Mouse (Mus musculus): ENCODE results near the gene Dhrs7c. TPM values are rescaled to one million over a fixed set of nuclear protein-coding genes. Genes with fewer than 3 reads are reported as not detected.

Dhrs7c gene
- total RNA-seq, 4 experiments from 2014 or later: 266 to 400 (median 349) TPM

GRCm38 (mm10) chr11:67839810-67840209, 41.8 kb downstream of the Dhrs7c start:
- no peak for DNase-seq (ENCODE audit: low spot score in 2 of 2)

DNA sequence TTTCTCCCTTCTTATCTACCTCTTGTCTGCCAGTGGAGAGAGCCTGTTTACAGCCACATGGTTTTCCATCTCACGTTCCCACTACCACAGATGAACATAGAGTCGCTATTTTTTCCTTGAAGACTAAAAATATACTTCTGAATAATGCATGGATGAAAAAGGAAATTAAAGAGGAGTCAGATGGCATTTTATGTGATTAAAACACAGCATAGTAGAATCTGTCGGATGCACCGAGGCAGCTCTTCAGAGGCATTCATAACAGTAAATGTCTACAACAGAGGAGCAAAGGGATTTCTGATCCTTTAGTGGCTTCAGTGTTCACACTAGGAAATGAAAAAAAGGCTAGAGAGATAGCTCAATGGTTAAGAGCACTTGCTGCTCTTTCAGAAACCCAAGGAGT, 47.2 kb downstream of the Dhrs7c start:
- no peak for DNase-seq (ENCODE audit: low spot score in 2 of 2)

GRCm38 (mm10) chr11:67851770-67852169, 53.8 kb downstream of the Dhrs7c start:
- no peak for DNase-seq (ENCODE audit: low spot score in 2 of 2)

DNA sequence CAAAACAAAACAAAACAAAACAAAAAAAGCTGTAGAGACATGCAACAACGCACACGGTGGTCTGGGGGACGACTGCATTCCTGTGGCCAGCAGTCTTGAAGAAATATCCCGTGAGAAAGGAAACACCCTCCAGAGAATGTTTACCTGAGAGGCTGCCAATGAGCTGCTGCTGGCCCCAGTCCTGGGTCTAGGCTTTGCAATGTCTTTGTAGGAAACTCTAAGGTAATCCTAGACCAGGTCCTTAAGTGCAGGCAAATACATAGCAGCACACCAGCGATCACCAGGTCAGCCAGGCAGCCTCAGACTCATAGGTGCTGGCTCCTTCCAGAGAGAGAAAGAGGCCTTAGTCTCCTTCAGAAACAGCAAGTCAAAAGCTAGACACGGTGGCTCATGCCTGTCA, 56.0 kb downstream of the Dhrs7c start:
- no peak for DNase-seq (ENCODE audit: low spot score in 2 of 2)

DNA sequence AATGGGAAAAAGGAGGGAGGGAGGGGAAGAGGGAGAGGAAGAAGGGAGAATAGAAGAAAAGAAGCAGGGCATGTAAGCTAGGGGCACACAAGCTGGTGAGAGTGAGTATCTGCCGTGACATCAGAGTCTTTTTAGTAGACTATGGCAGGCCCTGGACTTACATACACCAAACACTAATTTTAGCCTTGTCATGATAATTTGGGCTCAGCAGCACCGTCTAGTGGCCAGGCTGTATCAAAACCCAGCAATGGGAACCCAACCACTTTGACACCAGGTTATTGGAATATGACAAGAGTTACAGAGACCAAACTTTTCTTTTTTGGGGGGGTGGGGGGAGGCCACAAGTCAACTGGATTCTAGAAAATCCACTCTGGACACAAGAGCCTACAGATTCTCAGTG, 57.0 kb downstream of the Dhrs7c start:
- no peak for DNase-seq (ENCODE audit: low spot score in 2 of 2)

GRCm38 (mm10) chr11:67858518-67858917, 60.5 kb downstream of the Dhrs7c start:
- no peak for DNase-seq (ENCODE audit: low spot score in 2 of 2)

- no peak for DNase-seq (ENCODE audit: low spot score in 2 of 2)
Measured at GRCm38 (mm10) chr11:67860743-67861398, 62.9 kb downstream of the Dhrs7c start.

DNA sequence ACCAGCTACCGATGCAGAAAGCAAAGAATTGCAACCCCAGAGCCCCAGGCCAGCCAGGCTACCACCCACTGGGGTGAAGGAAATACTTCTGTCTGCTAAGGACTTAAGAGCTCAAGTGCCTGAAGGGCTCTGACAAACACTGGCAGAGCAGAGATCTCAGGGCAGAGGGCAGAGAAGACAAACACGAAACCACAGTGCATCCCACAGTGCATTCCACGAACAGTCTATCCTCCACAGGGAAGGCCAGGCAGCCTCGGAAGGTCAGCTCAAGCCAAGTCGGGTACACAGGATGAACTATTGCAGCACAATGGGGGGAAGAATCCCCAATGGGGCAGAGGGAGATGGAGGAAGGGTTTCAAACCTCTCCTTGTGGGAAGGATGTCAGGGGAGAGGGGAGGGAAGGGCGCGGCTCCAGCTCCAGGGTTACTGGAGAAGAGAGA, 63.4 kb downstream of the Dhrs7c start:
- DNase-seq (ENCODE audit: low spot score in 2 of 2): no peak

DNA sequence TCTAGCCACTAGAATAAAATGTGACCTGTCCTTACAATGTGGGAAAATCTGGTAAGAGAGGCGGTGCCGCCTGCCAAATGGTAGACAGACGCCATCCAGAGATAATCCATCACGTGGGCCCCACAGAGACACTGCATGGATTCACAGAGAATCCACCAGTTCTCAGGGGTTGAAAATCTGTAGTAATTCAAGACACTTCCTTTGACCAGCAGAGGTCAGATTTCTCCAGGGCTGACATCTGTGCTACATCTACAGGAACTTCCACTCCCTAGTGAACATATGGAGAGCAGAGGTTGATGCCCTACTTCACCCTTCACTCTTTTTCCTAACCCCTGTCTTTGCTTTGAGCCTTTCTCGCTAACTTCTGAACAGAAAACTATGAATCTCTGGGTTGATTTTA, 67.1 kb downstream of the Dhrs7c start:
- no peak for DNase-seq (ENCODE audit: low spot score in 2 of 2)

Other genes with a start within 250 kb of the Dhrs7c start
- gene Rcvrn, start 102.9 kb upstream of the Dhrs7c start, total RNA-seq (2022): under 1 TPM in 1 of 4 experiments, not detected in 3; 0.24 TPM
- under 1 TPM in 3 of 4 experiments, not detected in 1; 0.16 to 0.58 (median 0.46) TPM for gene Glp2r, start 27.0 kb upstream of the Dhrs7c start, total RNA-seq (2022)
- gene Gsg1l2, start 23.6 kb upstream of the Dhrs7c start, total RNA-seq (2022): not detected
- under 1 TPM; 0.22 to 0.51 (median 0.29) TPM for gene Usp43, start 124.0 kb downstream of the Dhrs7c start, total RNA-seq (2022)
- gene Cfap52, start 167.5 kb downstream of the Dhrs7c start, total RNA-seq (2022): 1 to 10 TPM; 1.7 to 7.2 (median 5.0) TPM
- 10 to 100 TPM; 21.5 to 27.4 (median 22.6) TPM for gene Stx8, start 168.0 kb downstream of the Dhrs7c start, total RNA-seq (2022)